In genomic region chr5:117069498-117069894, GRCm38 (mm10) we compare ENCODE assay signal across 8 mouse cellular contexts. TPM values are rescaled to one million over a fixed set of nuclear protein-coding genes. Genes with fewer than 3 reads are reported as not detected.
DNase-seq lines count a peak whose midpoint lies in the region; ATAC-seq and TF ChIP-seq lines count a peak whose summit lies in the region.

No protein-coding gene starts in this region.

- H3K36me3 ChIP-seq in lung, embryonic 14.5 days (ENCODE audit: insufficient read depth) = no peaks in the 10 kb centered on the region
- H3K36me3 ChIP-seq in forebrain, embryonic 15.5 days = no peaks in the 10 kb centered on the region
- no peaks in the 10 kb centered on the region for H3K36me3 ChIP-seq in hindbrain, embryonic 15.5 days

- H3K4me3 ChIP-seq in lung, embryonic 14.5 days (ENCODE audit: low read depth, low read length) = no peak overlapping the region
- peak overlapping the region; percentile 15; the same call in 1 of the 2 replicates for H3K4me3 ChIP-seq in forebrain, embryonic 15.5 days
- peak overlapping the region; percentile 5; the same call in 1 of the 2 replicates for H3K4me3 ChIP-seq in hindbrain, embryonic 15.5 days

- no peak for ATAC-seq in lung, embryonic 14.5 days (ENCODE audit: insufficient read depth)
- no peak; the same call in 1 of the 2 replicates for ATAC-seq in forebrain, embryonic 15.5 days (replicated peaks)
- peak; percentile 66; the same call in 1 of the 2 replicates for ATAC-seq in hindbrain, embryonic 15.5 days (ENCODE audit: low FRiP score, low read depth)

- no peaks in the 10 kb centered on the region for H3K9me3 ChIP-seq in lung, embryonic 14.5 days (ENCODE audit: low read depth, low read length)
- no peaks in the 10 kb centered on the region for H3K9me3 ChIP-seq in forebrain, embryonic 15.5 days
- no peaks in the 10 kb centered on the region for H3K9me3 ChIP-seq in hindbrain, embryonic 15.5 days

- 18% methylated on average over 10 of the region's 10 CpGs for WGBS in lung, embryonic 14.5 days
- 21% methylated on average over 10 of the region's 10 CpGs for WGBS in forebrain, embryonic 15.5 days
- 17% methylated on average over 10 of the region's 10 CpGs for WGBS in hindbrain, embryonic 15.5 days

- H3K27me3 ChIP-seq in lung, embryonic 14.5 days (ENCODE audit: insufficient read depth, low read length) = no peaks in the 10 kb centered on the region
- H3K27me3 ChIP-seq in forebrain, embryonic 15.5 days = no peaks in the 10 kb centered on the region
- no peaks in the 10 kb centered on the region for H3K27me3 ChIP-seq in hindbrain, embryonic 15.5 days

- no peak overlapping the region for H3K9ac ChIP-seq in lung, embryonic 14.5 days
- no peak overlapping the region for H3K9ac ChIP-seq in forebrain, embryonic 15.5 days (replicated peaks)
- H3K9ac ChIP-seq in hindbrain, embryonic 15.5 days = no peak overlapping the region

- no peak overlapping the region for H3K27ac ChIP-seq in lung, embryonic 14.5 days (ENCODE audit: low read depth)
- peak overlapping the region; percentile 46; the same call in 1 of the 2 replicates for H3K27ac ChIP-seq in forebrain, embryonic 15.5 days (replicated peaks)
- no peak overlapping the region for H3K27ac ChIP-seq in hindbrain, embryonic 15.5 days (replicated peaks)

- 0 out of 2 replicates have a peak overlapping the region, but pooled peaks have one; percentile 7 for H3K4me2 ChIP-seq in lung, embryonic 14.5 days
- H3K4me2 ChIP-seq in forebrain, embryonic 15.5 days (replicated peaks) = peak overlapping the region; percentile 36
- peak overlapping the region; percentile 46 for H3K4me2 ChIP-seq in hindbrain, embryonic 15.5 days

- TF ChIP-seq CTCF in lung, embryonic 14.5 days (IDR thresholded peaks at IDR 0.05; ENCODE audit: low read depth) = peak; percentile 57

- H3K4me1 ChIP-seq in lung, embryonic 14.5 days (ENCODE audit: insufficient read depth) = no peaks in the 10 kb centered on the region
- peaks cover 11% of the 10 kb centered on the region for H3K4me1 ChIP-seq in forebrain, embryonic 15.5 days
- H3K4me1 ChIP-seq in hindbrain, embryonic 15.5 days (replicated peaks) = peaks cover 17% of the 10 kb centered on the region; the same call in 1 of the 2 replicates

- peak; percentile 42 for DNase-seq in lung, embryonic 14.5 days
- DNase-seq in lung, adult 18-20 months = no peak
- DNase-seq in cerebellum, adult 11-12 months = peak; percentile 79
- DNase-seq in lung, postnatal 36 days = peak; percentile 2
- peak; percentile 15 to 29 for DNase-seq in right cerebral cortex, postnatal 36 days (ENCODE audit: low spot score in 2 of 2)
- no peak for DNase-seq in spleen, adult 12 weeks (ENCODE audit: low spot score)

RNA-seq across cellular contexts. Expression of gene Suds3, which starts 46.4 kb away (rescaled TPM):
- polyA plus RNA-seq in lung, embryonic 14.5 days (2014; fragmentation: Nextera tagmentation; extraction: Ambion mirVana) = 45.6 and 49.6 TPM in 2 replicates
- 94.0 and 99.1 TPM in 2 replicates for polyA plus RNA-seq in forebrain, embryonic 15.5 days (2015; fragmentation: Nextera tagmentation; extraction: Ambion mirVana)
- polyA plus RNA-seq in hindbrain, embryonic 15.5 days (2015; fragmentation: Nextera tagmentation; extraction: Ambion mirVana) = 83.1 and 88.6 TPM in 2 replicates

RNA-seq across cellular contexts. Expression of gene Taok3, which starts 50.4 kb away (rescaled TPM):
- 18.8 and 19.0 TPM in 2 replicates for polyA plus RNA-seq in lung, embryonic 14.5 days (2014; fragmentation: Nextera tagmentation; extraction: Ambion mirVana)
- 45.3 and 51.7 TPM in 2 replicates for polyA plus RNA-seq in forebrain, embryonic 15.5 days (2015; fragmentation: Nextera tagmentation; extraction: Ambion mirVana)
- polyA plus RNA-seq in hindbrain, embryonic 15.5 days (2015; fragmentation: Nextera tagmentation; extraction: Ambion mirVana) = 57.6 and 57.7 TPM in 2 replicates

Comparison
In these comparisons a context has a peak if more than half of its experiments do, and no peak if none do; other contexts are left out.
1. DNase-seq: peak in lung, embryonic 14.5 days (single experiment), cerebellum, adult 11-12 months (single experiment), lung, postnatal 36 days (single experiment) and right cerebral cortex, postnatal 36 days (2 of 2); none in lung, adult 18-20 months (0 of 2) and spleen, adult 12 weeks (single experiment).
2. Peak in every context shown above with its lines, with median percentiles within 50 percentile points of each other: H3K4me2 ChIP-seq.